Mouse (Mus musculus): ENCODE data around the gene Aurkc. TPM values are rescaled to one million over a fixed set of nuclear protein-coding genes. Genes with fewer than 3 reads are reported as not detected.
"Not testable (repeated sequence)": the region's sequence is repeated elsewhere in the genome, so short reads cannot be mapped to it uniquely, and the experiment has no call there.

The Aurkc gene
- total RNA-seq (2021) = not detected
- long read RNA-seq, experiment 1 = 0 reads
- long read RNA-seq, experiment 2 = 0 reads

- not testable (repeated sequence) for DNase-seq (ENCODE audit: low spot score in 2 of 2)
These were observed at the start of gene Aurkc for GRCm38 (mm10) chr7:6995251-6995650. Gene Aurkc (plus strand): TSS chr7:6995300.

- DNase-seq (ENCODE audit: low spot score in 2 of 2) = not testable (repeated sequence)
These were observed 47.0 kb upstream of the Aurkc start for GRCm38 (mm10) chr7:6948061-6948460.

- DNase-seq (ENCODE audit: low spot score in 2 of 2) = no peak
These were observed 38.5 kb upstream of the Aurkc start for GRCm38 (mm10) chr7:6956576-6956975.

- DNase-seq (ENCODE audit: low spot score in 2 of 2) = no peak
These were observed 36.5 kb upstream of the Aurkc start for GRCm38 (mm10) chr7:6958574-6958973.

GRCm38 (mm10) chr7:6973566-6973965 is 21.5 kb upstream of the Aurkc start:
- no peak for DNase-seq (ENCODE audit: low spot score in 2 of 2)

- no peak for DNase-seq (ENCODE audit: low spot score in 2 of 2)
These were observed 18.2 kb upstream of the Aurkc start for GRCm38 (mm10) chr7:6976890-6977289.

- DNase-seq (ENCODE audit: low spot score in 2 of 2) = not testable (repeated sequence)
These were observed 3.8 kb downstream of the Aurkc start for GRCm38 (mm10) chr7:6998914-6999313.

GRCm38 (mm10) chr7:7005441-7005840 is 10.3 kb downstream of the Aurkc start:
- DNase-seq (ENCODE audit: low spot score in 2 of 2) = not testable (repeated sequence)

GRCm38 (mm10) chr7:7027445-7027844 is 32.3 kb downstream of the Aurkc start:
- no peak for DNase-seq (ENCODE audit: low spot score in 2 of 2)

- not testable (repeated sequence) for DNase-seq (ENCODE audit: low spot score in 2 of 2)
These were observed 54.7 kb downstream of the Aurkc start for GRCm38 (mm10) chr7:7049659-7050320.

Other genes with a start within 250 kb of the Aurkc start
- 1 to 10 TPM; 4.1 to 4.7 TPM for gene Zfp954, start 126.2 kb downstream of the Aurkc start, total RNA-seq (2021)
- under 1 TPM; 0.20 to 0.26 TPM for gene Zfp773, start 141.5 kb downstream of the Aurkc start, total RNA-seq (2021)
- 1 to 10 TPM; 1.2 to 1.5 TPM for gene Zfp418, start 176.0 kb downstream of the Aurkc start, total RNA-seq (2021)
- gene Zfp772, start 214.7 kb downstream of the Aurkc start, total RNA-seq (2021) = 1 to 10 TPM; 2.4 to 2.7 TPM

All from gastrocnemius, postnatal 4 days (tissue).